9 mouse cellular contexts compared by ENCODE assay signal in genomic region chr4:84544646-84545045, GRCm38 (mm10).
DNase-seq lines count a peak whose midpoint lies in the region; ATAC-seq and TF ChIP-seq lines count a peak whose summit lies in the region.
"Had no signal": no experiment of that assay in that cellular context is flagged by ENCODE, and none has a peak within 500 bp of the region (broad histone marks: within the 10 kb centered on the region; RNA-seq: fewer than 3 reads in every experiment).

No protein-coding gene starts in this region.

- H3K36me3 ChIP-seq in intestine, embryonic 14.5 days (ENCODE audit: control insufficient read depth, insufficient read depth, low read length), result no peaks in the 10 kb centered on the region
- H3K36me3 ChIP-seq in intestine, embryonic 16.5 days (ENCODE audit: control insufficient read depth, insufficient read depth, low read length), result no peaks in the 10 kb centered on the region
- no peaks in the 10 kb centered on the region for H3K36me3 ChIP-seq in forebrain, embryonic 15.5 days
- no peaks in the 10 kb centered on the region for H3K36me3 ChIP-seq in midbrain, embryonic 12.5 days
- H3K36me3 ChIP-seq: G1E had no signal

- no peak for ATAC-seq in intestine, embryonic 14.5 days (replicated peaks; ENCODE audit: low FRiP score, low TSS enrichment, low read depth)
- ATAC-seq in intestine, embryonic 16.5 days, result no peak
- ATAC-seq in forebrain, embryonic 15.5 days (replicated peaks), result no peak
- no peak for ATAC-seq in midbrain, embryonic 12.5 days (ENCODE audit: low FRiP score, low read depth)

- H3K4me3 ChIP-seq in intestine, embryonic 14.5 days (ENCODE audit: low read depth, low read length), result peak overlapping the region; percentile 58
- H3K4me3 ChIP-seq in intestine, embryonic 16.5 days (ENCODE audit: low read length), result no peak overlapping the region; the same call in 1 of the 2 replicates
- H3K4me3 ChIP-seq in forebrain, embryonic 15.5 days, result peak overlapping the region; percentile 55
- peak overlapping the region; percentile 63 for H3K4me3 ChIP-seq in midbrain, embryonic 12.5 days

- TF ChIP-seq CTCF in brain, embryonic 14.5 days (IDR thresholded peaks at IDR 0.05; ENCODE audit: borderline replicate concordance, extremely low read depth, insufficient read depth, insufficient read length), result no peak

- peak overlapping the region; percentile 84 for H3K27ac ChIP-seq in intestine, embryonic 14.5 days (ENCODE audit: low read depth)
- H3K27ac ChIP-seq in intestine, embryonic 16.5 days (ENCODE audit: low read length), result no peak overlapping the region
- no peak overlapping the region for H3K27ac ChIP-seq in forebrain, embryonic 15.5 days (replicated peaks)
- no peak overlapping the region for H3K27ac ChIP-seq in midbrain, embryonic 12.5 days (replicated peaks)

- H3K4me2 ChIP-seq in intestine, embryonic 14.5 days (ENCODE audit: low read length), result peak overlapping the region; percentile 64
- no peak overlapping the region for H3K4me2 ChIP-seq in intestine, embryonic 16.5 days (ENCODE audit: low read depth, low read length)
- H3K4me2 ChIP-seq in forebrain, embryonic 15.5 days (replicated peaks), result peak overlapping the region; percentile 98
- H3K4me2 ChIP-seq in midbrain, embryonic 12.5 days (replicated peaks), result peak overlapping the region; percentile 84

- no peak for TF ChIP-seq POLR2A in brain, embryonic 14.5 days (IDR thresholded peaks at IDR 0.05; ENCODE audit: borderline replicate concordance, extremely low read depth, insufficient read depth, insufficient read length, poor library complexity, severe bottlenecking)

- H3K4me1 ChIP-seq in intestine, embryonic 14.5 days (replicated peaks; ENCODE audit: control insufficient read depth, insufficient read depth, low read length), result peaks cover 20% of the 10 kb centered on the region; the same call in 1 of the 2 replicates
- no peaks in the 10 kb centered on the region for H3K4me1 ChIP-seq in intestine, embryonic 16.5 days (ENCODE audit: control insufficient read depth, insufficient read depth, low read length)
- peaks cover 12% of the 10 kb centered on the region for H3K4me1 ChIP-seq in forebrain, embryonic 15.5 days
- peaks cover 7% of the 10 kb centered on the region for H3K4me1 ChIP-seq in midbrain, embryonic 12.5 days

- no peaks in the 10 kb centered on the region; the same call in 1 of the 2 replicates for H3K27me3 ChIP-seq in intestine, embryonic 14.5 days (replicated peaks; ENCODE audit: control insufficient read depth, insufficient read depth, low read length)
- H3K27me3 ChIP-seq in intestine, embryonic 16.5 days (replicated peaks; ENCODE audit: control insufficient read depth, insufficient read depth, low read length), result no peaks in the 10 kb centered on the region
- H3K27me3 ChIP-seq in forebrain, embryonic 15.5 days, result peaks cover 28% of the 10 kb centered on the region
- H3K27me3 ChIP-seq in midbrain, embryonic 12.5 days, result peaks cover 30% of the 10 kb centered on the region

- whole genome bisulfite sequencing in intestine, embryonic 14.5 days, result 25% methylated on average over 2 of the region's 2 CpGs
- whole genome bisulfite sequencing in intestine, embryonic 16.5 days, result 37% methylated on average over 2 of the region's 2 CpGs
- WGBS in forebrain, embryonic 15.5 days, result 52% methylated on average over 2 of the region's 2 CpGs
- 33% methylated on average over 2 of the region's 2 CpGs for WGBS in midbrain, embryonic 12.5 days

- DNase-seq in intestine, embryonic 14.5 days (ENCODE audit: low spot score), result no peak
- peak; percentile 38 for DNase-seq in brain, embryonic 14.5 days (ENCODE audit: low read depth)
- DNase-seq in thymus, postnatal 10 days (ENCODE audit: low spot score in 2 of 2), result no peak
- DNase-seq in thymus, adult 18-20 months, result no peak
- no peak for DNase-seq in adrenal gland, adult 18-20 months (ENCODE audit: low spot score in 2 of 2)

- no peaks in the 10 kb centered on the region for H3K9me3 ChIP-seq in intestine, embryonic 14.5 days (ENCODE audit: control insufficient read depth, low read length)
- H3K9me3 ChIP-seq in intestine, embryonic 16.5 days (ENCODE audit: control insufficient read depth, low read length), result no peaks in the 10 kb centered on the region
- H3K9me3 ChIP-seq in forebrain, embryonic 15.5 days, result no peaks in the 10 kb centered on the region
- H3K9me3 ChIP-seq in midbrain, embryonic 12.5 days, result no peaks in the 10 kb centered on the region

- H3K9ac ChIP-seq in intestine, embryonic 14.5 days (ENCODE audit: low read length), result peak overlapping the region; percentile 62
- H3K9ac ChIP-seq in intestine, embryonic 16.5 days (ENCODE audit: low read depth, low read length), result no peak overlapping the region
- no peak overlapping the region for H3K9ac ChIP-seq in forebrain, embryonic 15.5 days (replicated peaks)
- H3K9ac ChIP-seq in midbrain, embryonic 12.5 days (replicated peaks), result no peak overlapping the region
